Mouse (Mus musculus): ENCODE measurements around the gene Trim46.

DNA sequence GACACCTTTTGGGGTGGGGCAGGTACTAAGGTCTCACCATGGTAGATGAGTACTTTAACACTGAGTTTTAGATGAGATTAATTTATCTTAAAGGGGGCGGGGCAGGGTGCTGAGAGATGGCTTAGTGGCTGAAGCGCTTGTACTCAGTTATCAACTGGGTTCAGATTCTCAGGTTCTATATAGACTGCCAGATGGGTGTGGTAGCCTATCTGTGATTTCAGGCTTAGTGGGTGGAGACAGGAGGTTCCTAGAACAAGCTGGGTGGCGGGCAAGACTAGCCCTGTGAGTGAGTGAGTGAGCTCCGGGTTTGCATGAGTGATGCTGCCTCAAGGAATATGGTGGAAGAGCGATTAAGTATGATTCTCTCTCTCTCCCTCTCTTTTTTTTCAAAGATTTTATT is 8.9 kb upstream of the Trim46 start:
- TF ChIP-seq POLR2A (IDR thresholded peaks at IDR 0.05; ENCODE audit: insufficient read depth, low read depth, low read length), result no peak
- TF ChIP-seq CTCF (IDR thresholded peaks at IDR 0.05; ENCODE audit: insufficient read depth, low read depth, low read length), result no peak

Measured in olfactory bulb, adult 2 months (tissue).